Mouse (Mus musculus) brain, embryonic 14.5 days (tissue): Measurements from ENCODE around the gene Actn1.

Experiments
- CTCF ChIP-seq: fragments of 200-500 bp; IDR thresholded peaks from 2 replicates; pipeline ENCODE4 v1.5.1; 2012; ENCODE audit warnings: inconsistent platforms, mild to moderate bottlenecking, moderate library complexity, borderline replicate concordance; ENCODE audit not compliant: insufficient read depth, insufficient read length; ENCODE audit errors: extremely low read depth
- POLR2A ChIP-seq: fragments of 200-500 bp; IDR thresholded peaks from 2 replicates; pipeline ENCODE4 v1.6.1; 2012; ENCODE audit warnings: mild to moderate bottlenecking, inconsistent platforms, borderline replicate concordance; ENCODE audit not compliant: poor library complexity, insufficient read depth, insufficient read length, severe bottlenecking; ENCODE audit errors: extremely low read depth

- TF ChIP-seq CTCF (no peak), POLR2A (no peak)
These were observed 13.1 kb downstream of the Actn1 start for GRCm38 (mm10) chr12:80247067-80247466.
